Mouse (Mus musculus) small intestine, adult 2 months (tissue): Measurements from ENCODE around the gene Gucy1b2. TPM values are rescaled to one million over a fixed set of nuclear protein-coding genes. Genes with fewer than 3 reads are reported as not detected.

Experiments
- H3K27ac ChIP-seq: fragments of 200-500 bp; 2 replicates; pipeline ENCODE4 v1.5.1; 2012; ENCODE audit warnings: low read depth, low read length, control low read depth, inconsistent platforms; ENCODE audit not compliant: insufficient read depth
- H3K27me3 ChIP-seq: fragments of 200-500 bp; 2 replicates; pipeline ENCODE4 v1.6.1; 2012; ENCODE audit warnings: mild to moderate bottlenecking, moderate library complexity, low read length, inconsistent platforms; ENCODE audit not compliant: control insufficient read depth, insufficient read depth
- H3K36me3 ChIP-seq: fragments of 200-500 bp; 2 replicates; pipeline ENCODE4 v1.6.1; 2012; ENCODE audit warnings: mild to moderate bottlenecking, low read length, control low read depth, inconsistent platforms; ENCODE audit not compliant: control insufficient read depth, insufficient read depth
- H3K4me1 ChIP-seq: fragments of 200-500 bp; 2 replicates; pipeline ENCODE4 v1.6.1; 2012; ENCODE audit warnings: low read length, inconsistent platforms, mixed read lengths; ENCODE audit not compliant: control insufficient read depth, insufficient read depth, insufficient read length
- H3K4me3 ChIP-seq: fragments of 200-500 bp; 2 replicates; pipeline ENCODE4 v1.5.1; 2012; ENCODE audit warnings: low read depth, mild to moderate bottlenecking, control low read depth, inconsistent platforms, low read length, moderate library complexity
- CTCF ChIP-seq: fragments of 200-500 bp; IDR thresholded peaks from 2 replicates; pipeline ENCODE4 v1.5.1; 2012; ENCODE audit warnings: low read depth, mild to moderate bottlenecking, control low read depth, inconsistent platforms, low read length, moderate library complexity, mixed read lengths; ENCODE audit not compliant: insufficient replicate concordance, insufficient read length; ENCODE audit errors: extremely low read depth
- POLR2A ChIP-seq: fragments of 200-500 bp; IDR thresholded peaks from 2 replicates; pipeline ENCODE4 v1.6.1; 2012; ENCODE audit warnings: low read depth, mild to moderate bottlenecking, control low read depth, inconsistent platforms, low read length, moderate library complexity
- WGBS: fragments of 180-500 bp; shearing (Covaris S2); methylation state at CpG from one replicate; pipeline ENCODE4 v1.1.7; 2018; 5-methylcytosine and 5-hydroxymethylcytosine counted together
- polyA plus RNA-seq: library from polyadenylated mRNA; depleted of rRNA; stranded (reverse); fragments of >200 nt; gene quantifications from 2 replicates; pipeline ENCODE4 v1.2.3, GENCODE M21; 2012

Gene Gucy1b2
- polyA plus RNA-seq, 1 experiment = not detected

GRCm38 (mm10) chr14:62374001-62374400, 82.1 kb downstream of the Gucy1b2 start:
- Histone ChIP-seq H3K36me3 (peaks cover 3% of the 10 kb centered on the region), H3K4me3 (no peak overlapping the region), H3K27ac (no peak overlapping the region), H3K27me3 (no peaks in the 10 kb centered on the region), H3K4me1 (no peaks in the 10 kb centered on the region)
- TF ChIP-seq CTCF (no peak), POLR2A (no peak)
- WGBS = 74% methylated on average over 10 of the region's 10 CpGs

- H3K4me1 ChIP-seq = no peaks in the 10 kb centered on the region
- WGBS = 34% methylated on average over 6 of the region's 6 CpGs
- H3K27me3 ChIP-seq = no peaks in the 10 kb centered on the region
- H3K27ac ChIP-seq = no peak overlapping the region
- H3K36me3 ChIP-seq = peaks cover 2% of the 10 kb centered on the region
- TF ChIP-seq POLR2A (no peak), CTCF (no peak)
- no peak overlapping the region for H3K4me3 ChIP-seq
Measured at GRCm38 (mm10) chr14:62370819-62371218, 85.3 kb downstream of the Gucy1b2 start.

GRCm38 (mm10) chr14:62363774-62364173, 92.3 kb downstream of the Gucy1b2 start:
- Histone ChIP-seq H3K4me1 (no peaks in the 10 kb centered on the region), H3K4me3 (no peak overlapping the region), H3K27me3 (no peaks in the 10 kb centered on the region), H3K27ac (no peak overlapping the region), H3K36me3 (no peaks in the 10 kb centered on the region; the same call in none of the 2 replicates)
- WGBS = 86% methylated on average over 2 of the region's 2 CpGs
- TF ChIP-seq POLR2A (no peak), CTCF (no peak)

GRCm38 (mm10) chr14:62361263-62361980, 94.7 kb downstream of the Gucy1b2 start:
- TF ChIP-seq POLR2A = no peak
- TF ChIP-seq CTCF = no peak

GRCm38 (mm10) chr14:62355201-62355600, 100.9 kb downstream of the Gucy1b2 start:
- no peaks in the 10 kb centered on the region for H3K27me3 ChIP-seq
- no peaks in the 10 kb centered on the region for H3K4me1 ChIP-seq
- 85% methylated on average over 7 of the region's 7 CpGs for WGBS
- no peak overlapping the region for H3K4me3 ChIP-seq
- TF ChIP-seq CTCF (no peak), POLR2A (no peak)
- no peak overlapping the region for H3K27ac ChIP-seq
- peaks cover 3% of the 10 kb centered on the region; the same call in 1 of the 2 replicates for H3K36me3 ChIP-seq

More at GRCm38 (mm10) chr14:62361263-62361980, 94.7 kb downstream of the Gucy1b2 start:
- Histone ChIP-seq H3K36me3 (no peaks in the 10 kb centered on the region), H3K27ac (no peak overlapping the region), H3K27me3 (no peaks in the 10 kb centered on the region), H3K4me1 (no peaks in the 10 kb centered on the region), H3K4me3 (no peak overlapping the region)
- 61% methylated on average over 8 of the region's 8 CpGs for WGBS

GRCm38 (mm10) chr14:62353793-62354192, 102.3 kb downstream of the Gucy1b2 start:
- TF ChIP-seq POLR2A = no peak
- TF ChIP-seq CTCF = no peak
- 91% methylated on average over 5 of the region's 5 CpGs for WGBS
- no peak overlapping the region for H3K27ac ChIP-seq
- no peaks in the 10 kb centered on the region for H3K4me1 ChIP-seq
- H3K27me3 ChIP-seq = no peaks in the 10 kb centered on the region
- peaks cover 5% of the 10 kb centered on the region; the same call in 1 of the 2 replicates for H3K36me3 ChIP-seq
- H3K4me3 ChIP-seq = no peak overlapping the region

GRCm38 (mm10) chr14:62353372-62353771, 102.7 kb downstream of the Gucy1b2 start:
- 82% methylated on average over 9 of the region's 9 CpGs for WGBS
- no peaks in the 10 kb centered on the region for H3K27me3 ChIP-seq
- H3K27ac ChIP-seq = no peak overlapping the region
- H3K36me3 ChIP-seq = peaks cover 5% of the 10 kb centered on the region; the same call in 1 of the 2 replicates
- TF ChIP-seq POLR2A = no peak
- no peak for TF ChIP-seq CTCF
- H3K4me3 ChIP-seq = no peak overlapping the region
- H3K4me1 ChIP-seq = no peaks in the 10 kb centered on the region
